Comparison of ENCODE assay signal across 8 mouse cellular contexts in genomic region chr2:84734351-84734864, GRCm38 (mm10). TPM values are rescaled to one million over a fixed set of nuclear protein-coding genes. Genes with fewer than 3 reads are reported as not detected.
DNase-seq lines count a peak whose midpoint lies in the region; ATAC-seq and TF ChIP-seq lines count a peak whose summit lies in the region.

No protein-coding gene starts in this region.

- peaks cover 97% of the 10 kb centered on the region for H3K4me1 ChIP-seq in erythroblast, embryonic 14.5 days (ENCODE audit: control insufficient read depth)
- peaks cover 34% of the 10 kb centered on the region for H3K4me1 ChIP-seq in forebrain, postnatal 0 days (ENCODE audit: insufficient read depth)
- H3K4me1 ChIP-seq in liver, embryonic 13.5 days (replicated peaks), result peaks cover 98% of the 10 kb centered on the region
- H3K4me1 ChIP-seq in stomach, embryonic 16.5 days (ENCODE audit: control insufficient read depth, insufficient read depth, low read length), result peaks cover 50% of the 10 kb centered on the region

- no peaks in the 10 kb centered on the region for H3K9me3 ChIP-seq in erythroblast, embryonic 14.5 days (ENCODE audit: control insufficient read depth, low read length)
- no peaks in the 10 kb centered on the region for H3K9me3 ChIP-seq in forebrain, postnatal 0 days (ENCODE audit: low read length)
- no peaks in the 10 kb centered on the region for H3K9me3 ChIP-seq in liver, embryonic 13.5 days (replicated peaks)
- H3K9me3 ChIP-seq in stomach, embryonic 16.5 days (replicated peaks; ENCODE audit: control insufficient read depth, low read length), result no peaks in the 10 kb centered on the region

- peak overlapping the region; percentile 78 for H3K4me2 ChIP-seq in forebrain, postnatal 0 days (ENCODE audit: low read depth)
- H3K4me2 ChIP-seq in liver, embryonic 13.5 days, result peak overlapping the region; percentile 86
- peak overlapping the region; percentile 60 for H3K4me2 ChIP-seq in stomach, embryonic 16.5 days (ENCODE audit: low read depth, low read length)

- 1% methylated on average over 11 of the region's 11 CpGs for WGBS in forebrain, postnatal 0 days
- WGBS in liver, embryonic 13.5 days (ENCODE audit: insufficient replicate concordance), result 2% methylated on average over 11 of the region's 11 CpGs
- under 1% methylated on average over 11 of the region's 11 CpGs for WGBS in stomach, embryonic 16.5 days

- peak; percentile 56 for DNase-seq in right cerebral cortex, postnatal 25 days
- DNase-seq in right cerebral cortex, adult 18-20 months, result no peak
- DNase-seq in forebrain, postnatal 0 days, result peak; percentile 80
- DNase-seq in liver, embryonic 13.5 days, result no peak
- DNase-seq in adrenal gland, adult 8-10 months, result no peak

- ATAC-seq in erythroblast, adult 5-6 weeks (replicated peaks; ENCODE audit: low FRiP score, poor library complexity, severe bottlenecking), result no peak
- peak; percentile 67 for ATAC-seq in forebrain, postnatal 0 days
- ATAC-seq in liver, embryonic 13.5 days (ENCODE audit: low read depth), result no peak
- ATAC-seq in stomach, embryonic 16.5 days (ENCODE audit: insufficient read depth, low FRiP score), result no peak

- peak overlapping the region; percentile 65 for H3K9ac ChIP-seq in forebrain, postnatal 0 days
- H3K9ac ChIP-seq in liver, embryonic 13.5 days, result peak overlapping the region; percentile 90
- peak overlapping the region; percentile 66 for H3K9ac ChIP-seq in stomach, embryonic 16.5 days (ENCODE audit: low read length)

- H3K27me3 ChIP-seq in erythroblast, embryonic 14.5 days (ENCODE audit: control insufficient read depth), result peaks cover 36% of the 10 kb centered on the region
- H3K27me3 ChIP-seq in forebrain, postnatal 0 days (ENCODE audit: insufficient read depth, low read length), result no peaks in the 10 kb centered on the region
- H3K27me3 ChIP-seq in liver, embryonic 13.5 days, result peaks cover 17% of the 10 kb centered on the region
- no peaks in the 10 kb centered on the region for H3K27me3 ChIP-seq in stomach, embryonic 16.5 days (ENCODE audit: control insufficient read depth, insufficient read depth, low read length)

- H3K4me3 ChIP-seq in erythroblast, embryonic 14.5 days (replicated peaks), result peak overlapping the region; percentile 83
- peak overlapping the region; percentile 50 for H3K4me3 ChIP-seq in forebrain, postnatal 0 days (ENCODE audit: low read depth, low read length)
- peak overlapping the region; percentile 76 for H3K4me3 ChIP-seq in liver, embryonic 13.5 days (replicated peaks)
- peak overlapping the region; percentile 49 for H3K4me3 ChIP-seq in stomach, embryonic 16.5 days (replicated peaks; ENCODE audit: low read length)

- peaks cover 76% of the 10 kb centered on the region for H3K36me3 ChIP-seq in erythroblast, embryonic 14.5 days (ENCODE audit: control insufficient read depth)
- H3K36me3 ChIP-seq in forebrain, postnatal 0 days (ENCODE audit: insufficient read depth), result no peaks in the 10 kb centered on the region
- H3K36me3 ChIP-seq in liver, embryonic 13.5 days, result peaks cover 38% of the 10 kb centered on the region
- no peaks in the 10 kb centered on the region for H3K36me3 ChIP-seq in stomach, embryonic 16.5 days (ENCODE audit: control insufficient read depth, insufficient read depth, low read length)

- peak overlapping the region; percentile 62 for H3K27ac ChIP-seq in forebrain, postnatal 0 days (ENCODE audit: low read depth, low read length)
- peak overlapping the region; percentile 100 for H3K27ac ChIP-seq in liver, embryonic 13.5 days
- H3K27ac ChIP-seq in stomach, embryonic 16.5 days (ENCODE audit: low read length), result peak overlapping the region; percentile 2; the same call in 1 of the 2 replicates

- no peak for TF ChIP-seq CTCF in forebrain, postnatal 0 days (IDR thresholded peaks at IDR 0.05; ENCODE audit: low read depth)

RNA-seq across cellular contexts. Expression of gene Ypel4, which starts 0.6 kb away (rescaled TPM):
- 145 and 156 TPM in 2 replicates for polyA plus RNA-seq in erythroblast, embryonic 14.5 days (2012)
- 1,364 and 1,503 TPM in 2 replicates for total RNA-seq in erythroblast, adult 5-6 weeks (2015; ENCODE audit: low replicate concordance)
- total RNA-seq in erythroblast, adult 5-6 weeks (2017; ENCODE audit: low replicate concordance), result 1,636 and 1,967 TPM in 2 replicates
- total RNA-seq in forebrain, postnatal 0 days (2014; rRNA removed), result 14.8 and 15.0 TPM in 2 replicates
- 7.4 and 9.3 TPM in 2 replicates for polyA plus RNA-seq in forebrain, postnatal 0 days (2015; fragmentation: Nextera tagmentation; extraction: Ambion mirVana)
- polyA plus RNA-seq in liver, embryonic 13.5 days (2015; fragmentation: Nextera tagmentation; extraction: Ambion mirVana), result 57.8 and 64.2 TPM in 2 replicates
- polyA plus RNA-seq in stomach, embryonic 16.5 days (2015; fragmentation: Nextera tagmentation; extraction: Ambion mirVana), result 7.4 and 8.0 TPM in 2 replicates
- 10 to 100 TPM in 2 of 4 experiments, 1 to 10 TPM in 2; 4.5 to 11.8 (median 9.7) TPM for total RNA-seq in adrenal gland, adult 8-10 months (2022)

RNA-seq across cellular contexts. Expression of gene Clp1, which starts 7.3 kb away (rescaled TPM):
- polyA plus RNA-seq in erythroblast, embryonic 14.5 days (2012), result 0.18 and 0.22 TPM in 2 replicates
- total RNA-seq in erythroblast, adult 5-6 weeks (2015; ENCODE audit: low replicate concordance), result 53.6 and 64.6 TPM in 2 replicates
- 46.7 and 70.3 TPM in 2 replicates for total RNA-seq in erythroblast, adult 5-6 weeks (2017; ENCODE audit: low replicate concordance)
- 13.2 and 18.7 TPM in 2 replicates for total RNA-seq in forebrain, postnatal 0 days (2014; rRNA removed)
- polyA plus RNA-seq in forebrain, postnatal 0 days (2015; fragmentation: Nextera tagmentation; extraction: Ambion mirVana), result 15.6 and 15.8 TPM in 2 replicates
- 60.3 and 69.1 TPM in 2 replicates for polyA plus RNA-seq in liver, embryonic 13.5 days (2015; fragmentation: Nextera tagmentation; extraction: Ambion mirVana)
- 26.6 and 28.4 TPM in 2 replicates for polyA plus RNA-seq in stomach, embryonic 16.5 days (2015; fragmentation: Nextera tagmentation; extraction: Ambion mirVana)
- total RNA-seq in adrenal gland, adult 8-10 months (2022), result 10 to 100 TPM; 12.6 to 15.2 (median 14.3) TPM

RNA-seq across cellular contexts. Expression of gene Gm19426, which starts 9.0 kb away (rescaled TPM):
- polyA plus RNA-seq in erythroblast, embryonic 14.5 days (2012), result 0.10 and 0.76 TPM in 2 replicates
- not detected in 2 replicates for total RNA-seq in erythroblast, adult 5-6 weeks (2015; ENCODE audit: low replicate concordance)
- total RNA-seq in erythroblast, adult 5-6 weeks (2017; ENCODE audit: low replicate concordance), result not detected in 2 replicates
- total RNA-seq in forebrain, postnatal 0 days (2014; rRNA removed), result 2.2 and 3.0 TPM in 2 replicates
- polyA plus RNA-seq in forebrain, postnatal 0 days (2015; fragmentation: Nextera tagmentation; extraction: Ambion mirVana), result 2.2 and 2.6 TPM in 2 replicates
- polyA plus RNA-seq in liver, embryonic 13.5 days (2015; fragmentation: Nextera tagmentation; extraction: Ambion mirVana), result 1.5 and 2.2 TPM in 2 replicates
- polyA plus RNA-seq in stomach, embryonic 16.5 days (2015; fragmentation: Nextera tagmentation; extraction: Ambion mirVana), result 5.7 and 6.3 TPM in 2 replicates
- total RNA-seq in adrenal gland, adult 8-10 months (2022), result 1 to 10 TPM; 1.7 to 4.3 (median 2.8) TPM

RNA-seq across cellular contexts. Expression of gene Zdhhc5, which starts 19.4 kb away (rescaled TPM):
- polyA plus RNA-seq in erythroblast, embryonic 14.5 days (2012), result 5.5 and 5.9 TPM in 2 replicates
- 28.4 and 29.2 TPM in 2 replicates for total RNA-seq in erythroblast, adult 5-6 weeks (2015; ENCODE audit: low replicate concordance)
- total RNA-seq in erythroblast, adult 5-6 weeks (2017; ENCODE audit: low replicate concordance), result 39.8 and 41.3 TPM in 2 replicates
- 22.9 and 27.5 TPM in 2 replicates for total RNA-seq in forebrain, postnatal 0 days (2014; rRNA removed)
- polyA plus RNA-seq in forebrain, postnatal 0 days (2015; fragmentation: Nextera tagmentation; extraction: Ambion mirVana), result 13.1 TPM in 2 replicates
- 15.8 and 22.4 TPM in 2 replicates for polyA plus RNA-seq in liver, embryonic 13.5 days (2015; fragmentation: Nextera tagmentation; extraction: Ambion mirVana)
- polyA plus RNA-seq in stomach, embryonic 16.5 days (2015; fragmentation: Nextera tagmentation; extraction: Ambion mirVana), result 36.9 and 40.0 TPM in 2 replicates
- total RNA-seq in adrenal gland, adult 8-10 months (2022), result 10 to 100 TPM; 58.8 to 72.1 (median 62.7) TPM

RNA-seq across cellular contexts. Expression of gene Serping1, which starts 40.8 kb away (rescaled TPM):
- polyA plus RNA-seq in erythroblast, embryonic 14.5 days (2012), result not detected in 2 replicates
- total RNA-seq in erythroblast, adult 5-6 weeks (2015; ENCODE audit: low replicate concordance), result 4.2 and 7.3 TPM in 2 replicates
- total RNA-seq in erythroblast, adult 5-6 weeks (2017; ENCODE audit: low replicate concordance), result 2.1 and 3.1 TPM in 2 replicates
- 9.1 and 19.2 TPM in 2 replicates for total RNA-seq in forebrain, postnatal 0 days (2014; rRNA removed)
- 23.1 and 24.8 TPM in 2 replicates for polyA plus RNA-seq in forebrain, postnatal 0 days (2015; fragmentation: Nextera tagmentation; extraction: Ambion mirVana)
- 34.0 and 39.6 TPM in 2 replicates for polyA plus RNA-seq in liver, embryonic 13.5 days (2015; fragmentation: Nextera tagmentation; extraction: Ambion mirVana)
- 98.2 and 102 TPM in 2 replicates for polyA plus RNA-seq in stomach, embryonic 16.5 days (2015; fragmentation: Nextera tagmentation; extraction: Ambion mirVana)
- 100 to 1,000 TPM in 1 of 4 experiments, 10 to 100 TPM in 3; 80.5 to 116 (median 91.7) TPM for total RNA-seq in adrenal gland, adult 8-10 months (2022)

Comparison
In these comparisons a context has a peak if more than half of its experiments do, and no peak if none do; other contexts are left out.
1. DNase-seq: peak in right cerebral cortex, postnatal 25 days (single experiment) and forebrain, postnatal 0 days (single experiment); none in right cerebral cortex, adult 18-20 months (single experiment), liver, embryonic 13.5 days (single experiment) and adrenal gland, adult 8-10 months (single experiment).
2. H3K27ac ChIP-seq: peak in every context shown above with its lines; median percentile 100 in liver, embryonic 13.5 days; 62 in forebrain, postnatal 0 days; 2 in stomach, embryonic 16.5 days.
3. RNA of gene Clp1, which starts 7.3 kb away (polyA plus RNA-seq): 60.3 to 69.1 TPM in liver, embryonic 13.5 days, 26.6 to 28.4 TPM in stomach, embryonic 16.5 days and 15.6 to 15.8 TPM in forebrain, postnatal 0 days; 0.18 to 0.22 TPM in erythroblast, embryonic 14.5 days; every median in the first group is over 10 times any median in the second.
4. Peak in every context shown above with its lines, with median percentiles within 50 percentile points of each other: H3K4me3 ChIP-seq, H3K4me2 ChIP-seq and H3K9ac ChIP-seq.